Mouse (Mus musculus) forebrain, embryonic 13.5 days (tissue): Measurements from ENCODE around the gene Nlrp2. TPM values are rescaled to one million over a fixed set of nuclear protein-coding genes. Genes with fewer than 3 reads are reported as not detected.

Experiments used
- ATAC-seq: fragments of 200-750 bp; cut with Nextera tagmentation; 2 replicates; pipeline ENCODE4 v1.8.0; 2017
- H3K27ac ChIP-seq: fragments of 300-500 bp; sonication (generic); 2 replicates; pipeline ENCODE4 v1.5.1; 2015; ENCODE audit warnings: inconsistent platforms, mild to moderate bottlenecking, moderate library complexity
- H3K27me3 ChIP-seq: fragments of 300-500 bp; sonication (generic); 2 replicates; pipeline ENCODE4 v1.6.1; 2015; ENCODE audit warnings: mild to moderate bottlenecking, inconsistent platforms
- H3K36me3 ChIP-seq: fragments of 300-500 bp; sonication (generic); 2 replicates; pipeline ENCODE4 v1.6.1; 2015; ENCODE audit warnings: mild to moderate bottlenecking, inconsistent platforms; ENCODE audit not compliant: poor library complexity, severe bottlenecking
- H3K4me1 ChIP-seq: fragments of 300-500 bp; sonication (generic); 2 replicates; pipeline ENCODE4 v1.6.1; 2015; ENCODE audit warnings: inconsistent platforms
- H3K4me2 ChIP-seq: fragments of 300-500 bp; sonication (generic); 2 replicates; pipeline ENCODE4 v1.6.1; 2015; ENCODE audit warnings: inconsistent platforms, mild to moderate bottlenecking, moderate library complexity
- H3K4me3 ChIP-seq: fragments of 300-500 bp; sonication (generic); 2 replicates; pipeline ENCODE4 v1.5.1; 2015; ENCODE audit warnings: mild to moderate bottlenecking, inconsistent platforms
- H3K9ac ChIP-seq: fragments of 300-500 bp; sonication (generic); 2 replicates; pipeline ENCODE4 v1.6.1; 2015; ENCODE audit warnings: mild to moderate bottlenecking, inconsistent platforms
- H3K9me3 ChIP-seq: fragments of 300-500 bp; sonication (generic); replicated peaks from 2 replicates; pipeline ENCODE4 v1.6.1; 2016; ENCODE audit warnings: inconsistent platforms
- WGBS: fragments of 180-500 bp; shearing (Covaris S2); methylation state at CpG from one replicate; pipeline ENCODE4 v1.1.7; 2015; 5-methylcytosine and 5-hydroxymethylcytosine counted together
- polyA plus RNA-seq: library from polyadenylated mRNA; unstranded; fragments of >200 nt; fragmentation: Nextera tagmentation; extraction: Ambion mirVana; gene quantifications from 2 replicates; pipeline ENCODE4 v1.2.1, GENCODE M21; 2015

Gene Nlrp2
- not detected in 2 replicates for polyA plus RNA-seq

- no peak for ATAC-seq
- Histone ChIP-seq H3K27me3 (no peaks in the 10 kb centered on the region), H3K4me3 (no peak within 1 kb of the TSS), H3K9me3 (peaks cover 50% of the 10 kb centered on the region), H3K36me3 (no peaks in the 10 kb centered on the region), H3K27ac (no peak within 1 kb of the TSS), H3K4me1 (no peaks in the 10 kb centered on the region), H3K4me2 (no peak within 1 kb of the TSS), H3K9ac (no peak within 1 kb of the TSS)
- 83% methylated on average over 4 of the region's 4 CpGs for WGBS
These were observed at the start of gene Nlrp2 for GRCm38 (mm10) chr7:5350935-5351334. TSS of gene Nlrp2 (minus strand) at chr7:5351035.

DNA sequence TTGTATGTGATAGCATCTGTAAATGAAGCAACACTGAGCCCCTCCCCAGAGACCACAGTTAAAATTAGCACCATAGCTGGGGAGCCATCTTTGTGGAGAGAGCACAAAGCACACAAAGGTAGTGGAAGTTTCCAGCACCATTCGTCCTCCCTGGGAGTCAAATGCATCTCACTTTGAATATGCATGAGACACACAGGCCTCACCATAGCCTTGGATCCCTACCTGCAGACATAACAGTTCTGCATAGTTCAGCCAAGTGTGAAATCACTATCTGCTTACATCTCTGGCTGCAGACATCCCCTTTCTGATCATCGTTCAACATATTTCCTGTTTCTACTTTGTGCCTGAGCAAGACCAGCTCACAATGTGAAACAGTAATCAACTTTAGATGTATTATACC lies 15.9 kb upstream of the Nlrp2 start:
- no peaks in the 10 kb centered on the region for H3K27me3 ChIP-seq
- H3K9ac ChIP-seq, result no peak overlapping the region
- H3K4me1 ChIP-seq, result no peaks in the 10 kb centered on the region
- ATAC-seq, result no peak
- WGBS, result 81% methylated on average over 2 of the region's 2 CpGs
- peaks cover 49% of the 10 kb centered on the region for H3K9me3 ChIP-seq
- no peaks in the 10 kb centered on the region for H3K36me3 ChIP-seq
- H3K4me2 ChIP-seq, result no peak overlapping the region
- H3K27ac ChIP-seq, result no peak overlapping the region
- H3K4me3 ChIP-seq, result no peak overlapping the region

- no peak for ATAC-seq
- WGBS, result 96% methylated on average over 5 of the region's 5 CpGs
- peaks cover 69% of the 10 kb centered on the region for H3K9me3 ChIP-seq
These were observed 12.8 kb upstream of the Nlrp2 start for GRCm38 (mm10) chr7:5363599-5363998.

GRCm38 (mm10) chr7:5350237-5350636 lies 598 bp downstream of the Nlrp2 start, which contains the start of gene Gm5065:
TSS of gene Gm5065 (plus strand) at chr7:5350537.
- H3K4me2 ChIP-seq, result no peak within 1 kb of the TSS
- no peak within 1 kb of the TSS for H3K27ac ChIP-seq
- H3K4me3 ChIP-seq, result no peak within 1 kb of the TSS
- H3K27me3 ChIP-seq, result no peaks in the 10 kb centered on the region
- no peak for ATAC-seq
- H3K9me3 ChIP-seq, result peaks cover 45% of the 10 kb centered on the region
- 93% methylated on average over 1 of the region's 1 CpGs for WGBS
- H3K9ac ChIP-seq, result no peak within 1 kb of the TSS
- H3K36me3 ChIP-seq, result no peaks in the 10 kb centered on the region
- no peaks in the 10 kb centered on the region for H3K4me1 ChIP-seq

More at GRCm38 (mm10) chr7:5363599-5363998, 12.8 kb upstream of the Nlrp2 start:
- Histone ChIP-seq H3K4me2 (no peak overlapping the region), H3K4me1 (no peaks in the 10 kb centered on the region), H3K36me3 (no peaks in the 10 kb centered on the region), H3K27ac (no peak overlapping the region), H3K9ac (no peak overlapping the region), H3K4me3 (no peak overlapping the region), H3K27me3 (no peaks in the 10 kb centered on the region)

DNA sequence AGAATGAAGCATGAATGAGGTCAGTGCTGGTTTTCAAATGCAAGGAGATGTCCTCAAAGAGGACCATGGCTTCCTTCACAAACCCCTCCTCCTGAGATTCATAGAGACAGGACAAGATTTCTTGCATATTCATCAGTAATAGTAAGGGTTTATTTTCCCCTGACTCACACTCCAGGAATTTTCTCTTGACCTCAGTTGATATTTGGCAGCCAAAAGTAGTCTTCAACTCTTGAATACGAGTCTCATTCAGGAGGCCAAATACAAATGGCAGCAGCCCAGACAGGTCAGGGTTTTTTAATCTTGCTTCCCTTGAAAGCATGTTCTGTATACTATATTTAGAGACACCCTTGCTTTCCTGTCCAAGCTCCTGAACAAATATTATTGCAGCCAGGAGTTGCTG lies 23.3 kb downstream of the Nlrp2 start:
- no peak overlapping the region for H3K9ac ChIP-seq
- no peak overlapping the region for H3K4me2 ChIP-seq
- H3K9me3 ChIP-seq, result peaks cover 43% of the 10 kb centered on the region
- WGBS, result 93% methylated on average over 1 of the region's 1 CpGs
- H3K27me3 ChIP-seq, result no peaks in the 10 kb centered on the region
- ATAC-seq, result no peak
- no peaks in the 10 kb centered on the region for H3K36me3 ChIP-seq
- H3K4me3 ChIP-seq, result no peak overlapping the region
- H3K27ac ChIP-seq, result no peak overlapping the region
- H3K4me1 ChIP-seq, result no peaks in the 10 kb centered on the region

- H3K27ac ChIP-seq, result no peak overlapping the region
These were observed 62.6 kb downstream of the Nlrp2 start for GRCm38 (mm10) chr7:5288281-5288680.

GRCm38 (mm10) chr7:5263051-5263450 lies 87.8 kb downstream of the Nlrp2 start:
- ATAC-seq, result no peak
- Histone ChIP-seq H3K27ac (no peak overlapping the region), H3K4me3 (no peak overlapping the region), H3K36me3 (no peaks in the 10 kb centered on the region), H3K4me1 (no peaks in the 10 kb centered on the region), H3K27me3 (no peaks in the 10 kb centered on the region), H3K4me2 (no peak overlapping the region), H3K9me3 (peaks cover 24% of the 10 kb centered on the region), H3K9ac (no peak overlapping the region)
- WGBS, result 85% methylated on average over 3 of the region's 3 CpGs

More at GRCm38 (mm10) chr7:5288281-5288680, 62.6 kb downstream of the Nlrp2 start:
- ATAC-seq, result no peak
- H3K4me3 ChIP-seq, result no peak overlapping the region
- H3K4me2 ChIP-seq, result no peak overlapping the region
- peaks cover 34% of the 10 kb centered on the region for H3K9me3 ChIP-seq
- H3K27me3 ChIP-seq, result no peaks in the 10 kb centered on the region
- no peaks in the 10 kb centered on the region for H3K36me3 ChIP-seq
- H3K9ac ChIP-seq, result no peak overlapping the region
- H3K4me1 ChIP-seq, result no peaks in the 10 kb centered on the region
- 46% methylated on average over 1 of the region's 1 CpGs for WGBS

Other genes with a start within 250 kb of the Nlrp2 start
- gene Rfpl4, start 234.1 kb downstream of the Nlrp2 start, polyA plus RNA-seq, result not detected in 2 replicates
- gene Rasl2-9, start 225.1 kb downstream of the Nlrp2 start, polyA plus RNA-seq, result 0.29 and 0.30 TPM in 2 replicates
- not detected in 2 replicates for gene Vmn1r55, start 201.4 kb downstream of the Nlrp2 start, polyA plus RNA-seq
- not detected in 2 replicates for gene Vmn1r56, start 154.3 kb downstream of the Nlrp2 start, polyA plus RNA-seq
- gene Vmn1r57, start 132.5 kb downstream of the Nlrp2 start, polyA plus RNA-seq, result not detected in 2 replicates
- gene Gm5065, start 498 bp downstream of the Nlrp2 start, polyA plus RNA-seq, result not detected in 2 replicates
- not detected in 2 replicates for gene Vmn1r58, start 62.4 kb upstream of the Nlrp2 start, polyA plus RNA-seq
- gene Vmn1r59, start 105.7 kb upstream of the Nlrp2 start, polyA plus RNA-seq, result not detected in 2 replicates
- not detected in 2 replicates for gene Vmn2r28, start 142.9 kb upstream of the Nlrp2 start, polyA plus RNA-seq
- gene Vmn1r60, start 196.3 kb upstream of the Nlrp2 start, polyA plus RNA-seq, result not detected in 2 replicates